Mouse (Mus musculus) bone marrow, adult 2 months (tissue): ENCODE data around the gene Krt14. TPM values are rescaled to one million over a fixed set of nuclear protein-coding genes. Genes with fewer than 3 reads are reported as not detected.
"Not testable (repeated sequence)": the region's sequence is repeated elsewhere in the genome, so short reads cannot be mapped to it uniquely, and the experiment has no call there.

Experiments
- H3K27ac ChIP-seq: fragments of 200-500 bp; 2 replicates; pipeline ENCODE4 v1.5.1; 2012; ENCODE audit warnings: low read depth, mild to moderate bottlenecking, control low read depth, inconsistent platforms, low read length; ENCODE audit not compliant: control insufficient read depth, poor library complexity, insufficient read depth
- H3K4me1 ChIP-seq: fragments of 200-500 bp; 2 replicates; pipeline ENCODE4 v1.6.1; 2011; ENCODE audit warnings: low read length; ENCODE audit not compliant: control insufficient read depth, insufficient read depth
- H3K4me3 ChIP-seq: fragments of 200-500 bp; replicated peaks from 2 replicates; pipeline ENCODE3; 2011; ENCODE audit warnings: mild to moderate bottlenecking, low read depth, low read length, control low read depth; ENCODE audit not compliant: control insufficient read depth
- CTCF ChIP-seq: fragments of 200-500 bp; IDR thresholded peaks from 2 replicates; pipeline ENCODE4 v1.5.1; 2011; ENCODE audit warnings: low read length, control low read depth; ENCODE audit not compliant: control insufficient read depth, insufficient read depth
- POLR2A ChIP-seq: fragments of 200-500 bp; IDR thresholded peaks from 2 replicates; pipeline ENCODE4 v1.6.1; 2011; ENCODE audit warnings: low read depth, mild to moderate bottlenecking, control low read depth, low read length, borderline replicate concordance; ENCODE audit not compliant: control insufficient read depth
- WGBS: fragments of 180-500 bp; shearing (Covaris S2); methylation state at CpG from one replicate; pipeline ENCODE4 v1.1.7; 2018; 5-methylcytosine and 5-hydroxymethylcytosine counted together
- polyA plus RNA-seq: library from polyadenylated mRNA; stranded (reverse); fragments of >200 nt; gene quantifications from 2 replicates; pipeline ENCODE4 v1.2.4, GENCODE M21; 2011; ENCODE audit warnings: low replicate concordance; ENCODE audit not compliant: missing spikeins, insufficient read depth, insufficient read length

The Krt14 gene
- not detected in 2 replicates for polyA plus RNA-seq

DNA sequence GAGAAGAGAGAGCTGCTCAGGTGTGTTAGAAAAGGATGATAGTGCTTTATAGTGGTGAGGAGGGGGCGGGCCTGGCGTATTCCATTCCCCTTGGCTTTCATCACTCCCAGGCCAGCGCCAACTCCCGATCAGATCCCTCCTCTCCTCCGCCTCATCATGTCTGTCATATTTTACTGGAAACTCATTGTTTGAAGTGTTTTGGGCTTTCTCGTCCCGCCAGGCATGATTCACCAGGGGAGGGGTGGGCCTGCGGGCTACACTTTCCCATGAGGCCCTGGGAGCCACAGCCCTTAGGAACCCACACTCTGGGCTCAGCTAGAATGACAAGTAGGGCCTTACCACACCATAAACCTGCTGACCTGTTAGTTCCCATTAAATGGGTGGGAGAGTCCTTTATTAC is at the start of gene Krt14:
Gene Krt14 (minus strand): TSS at position 51 of the 400 bp plus-strand sequence.
- no peak for TF ChIP-seq POLR2A
- TF ChIP-seq CTCF: no peak
- H3K4me3 ChIP-seq: no peak within 1 kb of the TSS
- WGBS: 83% methylated on average over 8 of the region's 8 CpGs
- H3K4me1 ChIP-seq: no peaks in the 10 kb centered on the region; the same call in 1 of the 2 replicates
- H3K27ac ChIP-seq: no peak within 1 kb of the TSS

DNA sequence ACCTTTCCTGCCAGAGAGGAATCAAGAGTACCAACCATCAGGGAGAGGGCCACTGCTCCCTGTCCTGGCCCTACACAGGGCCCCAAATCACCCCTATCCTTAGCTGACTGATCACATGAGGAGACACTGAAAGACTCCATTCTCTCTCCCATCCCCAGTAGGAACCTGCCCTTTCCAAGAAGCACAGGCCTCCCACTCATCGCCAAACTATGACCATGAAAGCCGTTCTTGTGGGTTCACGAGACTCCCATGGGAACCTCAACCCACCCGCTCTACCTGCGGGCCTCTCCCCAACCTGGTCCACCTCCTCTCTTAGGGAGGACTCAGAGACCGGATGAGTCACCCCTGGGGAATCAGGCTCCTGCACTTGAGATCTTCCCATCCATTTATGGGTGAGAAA is 48.2 kb upstream of the Krt14 start:
- WGBS: 86% methylated on average over 6 of the region's 6 CpGs
- TF ChIP-seq CTCF: no peak
- no peak for TF ChIP-seq POLR2A
- no peak overlapping the region for H3K4me3 ChIP-seq
- H3K27ac ChIP-seq: no peak overlapping the region
- no peaks in the 10 kb centered on the region for H3K4me1 ChIP-seq

DNA sequence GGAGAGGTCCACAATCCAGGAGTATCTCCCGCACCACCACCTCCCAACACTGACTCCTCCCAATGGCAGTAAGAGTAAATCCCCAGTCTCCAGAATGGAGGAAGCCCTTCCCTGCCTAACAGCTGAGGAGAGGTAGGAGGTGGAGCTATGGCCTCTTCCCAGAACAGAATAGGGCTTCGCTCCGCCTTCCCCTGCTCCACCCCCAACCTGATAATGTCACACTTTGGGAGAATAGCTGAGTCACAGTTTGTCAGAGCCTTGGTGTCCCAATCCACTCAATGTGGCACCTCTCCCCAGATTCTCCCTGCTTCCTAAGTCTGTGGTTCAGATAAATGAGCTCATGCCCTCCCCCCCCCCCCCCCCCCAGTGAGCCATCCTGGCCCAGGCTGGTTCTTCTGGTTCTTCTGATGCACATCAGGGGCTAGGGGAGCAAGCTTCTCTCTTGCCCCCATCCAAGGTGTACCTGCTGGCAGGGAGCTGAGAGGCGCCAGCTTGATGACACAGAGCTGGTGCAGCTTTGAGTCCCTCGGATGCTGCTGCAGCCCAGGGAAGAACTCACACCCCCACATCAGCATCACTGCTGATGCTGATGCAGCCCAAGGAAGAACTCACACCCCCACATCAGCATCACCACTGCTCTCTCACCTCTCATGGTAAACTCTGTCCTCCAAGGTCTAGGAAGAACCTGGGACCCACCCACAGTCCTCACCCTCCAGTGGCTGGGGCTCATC is 47.2 kb upstream of the Krt14 start:
- no peak overlapping the region for H3K4me3 ChIP-seq
- 64% methylated on average over 5 of the region's 5 CpGs for WGBS
- no peak overlapping the region for H3K27ac ChIP-seq
- TF ChIP-seq POLR2A (no peak), CTCF (no peak)
- no peaks in the 10 kb centered on the region for H3K4me1 ChIP-seq

DNA sequence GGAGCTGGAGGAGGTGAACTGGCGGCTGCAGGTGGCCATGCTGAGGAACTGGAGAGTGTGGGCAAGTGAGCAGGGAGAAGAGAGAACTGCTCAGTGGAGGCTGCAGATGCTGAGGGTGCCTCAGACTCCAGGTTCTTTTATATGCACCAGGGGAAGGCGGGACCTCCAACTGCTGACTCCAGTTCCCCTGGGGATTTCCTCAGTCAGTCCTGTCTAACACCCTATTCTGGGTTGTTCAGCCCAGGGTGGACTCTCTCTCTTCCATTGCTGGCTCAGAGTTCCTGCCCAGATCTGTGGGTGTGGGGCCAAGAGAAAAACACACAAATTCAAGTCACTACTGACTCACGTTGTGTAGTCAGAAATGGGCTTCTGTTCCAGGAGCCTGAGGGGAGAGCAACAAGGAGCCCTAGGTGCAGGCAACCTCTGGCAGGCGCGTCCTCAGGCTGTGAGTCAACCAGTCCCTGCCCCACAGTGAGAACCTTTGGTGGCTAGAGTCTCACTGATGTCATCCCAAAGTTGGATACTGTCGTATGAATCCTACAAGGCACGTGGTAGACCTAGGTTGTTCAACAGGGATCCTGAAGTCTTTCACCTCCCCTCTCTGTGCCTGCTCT is 41.6 kb upstream of the Krt14 start, which contains the start of gene Krt16:
Gene Krt16 (minus strand): TSS at position 51 of the 614 bp plus-strand sequence.
- TF ChIP-seq CTCF (no peak), POLR2A (no peak)
- Histone ChIP-seq H3K4me3 (no peak within 1 kb of the TSS), H3K4me1 (no peaks in the 10 kb centered on the region), H3K27ac (no peak within 1 kb of the TSS)
- WGBS: 71% methylated on average over 7 of the region's 7 CpGs

DNA sequence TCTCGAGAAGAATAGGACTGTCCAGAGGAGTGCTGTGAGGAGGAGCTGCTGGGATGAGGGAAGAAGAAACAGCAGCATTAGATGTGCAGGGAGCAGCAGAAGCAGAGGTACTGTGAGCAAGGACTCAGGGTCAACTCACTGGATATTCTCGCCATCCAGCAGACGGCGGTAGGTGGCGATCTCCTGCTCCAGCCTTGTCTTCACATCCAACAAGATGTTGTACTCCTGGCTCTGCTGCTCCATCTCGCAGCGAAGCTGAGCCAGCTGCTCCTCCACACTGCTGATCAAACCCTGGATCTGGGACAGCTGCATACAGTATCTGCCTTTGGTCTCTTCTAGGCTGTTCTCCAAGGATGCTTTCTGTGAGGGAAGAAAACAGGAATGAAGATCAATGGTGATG is 39.1 kb upstream of the Krt14 start:
- not testable (repeated sequence) for H3K4me1 ChIP-seq, H3K27ac ChIP-seq, H3K4me3 ChIP-seq
- 60% methylated on average over 7 of the region's 7 CpGs for WGBS

DNA sequence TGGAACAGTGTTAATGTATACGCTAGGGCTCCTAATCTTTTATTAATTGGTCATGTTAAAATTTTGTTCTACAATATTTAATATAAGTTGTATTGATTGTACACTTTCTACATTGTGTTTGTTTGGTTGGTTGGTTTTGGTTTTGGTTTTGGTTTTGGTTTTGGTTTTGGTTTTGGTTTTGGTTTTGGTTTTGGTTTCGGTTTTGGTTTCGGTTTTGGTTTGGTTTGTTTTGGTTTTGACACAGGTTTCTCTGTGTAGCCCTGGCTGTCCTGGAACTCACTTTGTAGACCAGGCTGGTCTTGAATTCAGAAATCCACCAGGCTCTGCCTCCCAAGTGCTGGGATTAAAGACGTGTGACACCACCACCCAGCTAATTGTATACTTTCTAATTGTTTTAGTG is 32.9 kb upstream of the Krt14 start:
- not testable (repeated sequence) for H3K4me3 ChIP-seq, H3K4me1 ChIP-seq
- WGBS: 84% methylated on average over 4 of the region's 4 CpGs

DNA sequence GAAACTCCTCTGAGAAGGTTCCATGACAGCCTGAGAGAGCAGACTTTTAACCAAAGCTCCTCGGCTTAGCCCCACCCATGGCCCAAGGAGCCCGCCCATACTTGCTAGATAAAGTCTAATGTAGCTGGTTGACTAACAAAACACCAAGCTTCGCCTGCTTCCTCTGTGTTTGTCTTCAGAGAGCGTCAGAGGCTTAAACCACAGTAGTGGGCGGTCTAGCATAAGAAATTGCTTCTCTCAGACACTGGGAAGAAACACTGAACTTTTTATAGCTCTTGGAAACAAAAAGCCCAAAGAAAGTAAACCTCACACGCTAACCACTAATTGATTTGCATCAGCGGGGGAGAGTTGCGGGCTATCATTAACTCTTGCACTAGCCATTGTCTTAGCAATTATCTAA is 14.4 kb upstream of the Krt14 start:
- H3K4me1 ChIP-seq: no peaks in the 10 kb centered on the region
- H3K27ac ChIP-seq: no peak overlapping the region
- TF ChIP-seq POLR2A: no peak
- no peak for TF ChIP-seq CTCF
- H3K4me3 ChIP-seq: no peak overlapping the region
- 60% methylated on average over 8 of the region's 8 CpGs for WGBS

More for the DNA sequence above, 32.9 kb upstream of the Krt14 start:
- H3K27ac ChIP-seq: not testable (repeated sequence)

DNA sequence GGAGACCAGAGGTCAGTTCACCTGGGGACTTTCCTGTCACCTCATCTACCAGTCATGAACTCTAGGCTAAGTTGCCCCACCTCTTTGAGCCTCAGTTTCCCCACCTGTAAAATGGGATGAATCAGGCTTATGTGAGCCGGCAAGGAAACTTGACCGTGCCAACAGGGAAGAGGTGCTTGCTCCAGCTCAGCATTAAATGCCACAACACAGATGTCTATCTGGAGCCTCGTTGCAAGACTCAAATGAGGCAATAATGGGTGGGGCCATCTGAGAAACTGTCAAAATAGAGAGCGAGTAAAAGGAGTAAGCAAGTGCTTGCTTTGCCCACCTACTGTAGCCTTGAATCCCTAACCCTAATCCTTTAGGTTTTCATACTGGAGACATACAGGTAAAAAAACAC is 12.0 kb upstream of the Krt14 start:
- no peak for TF ChIP-seq POLR2A
- TF ChIP-seq CTCF: no peak
- Histone ChIP-seq H3K27ac (no peak overlapping the region), H3K4me1 (no peaks in the 10 kb centered on the region), H3K4me3 (no peak overlapping the region)
- WGBS: 55% methylated on average over 4 of the region's 4 CpGs

DNA sequence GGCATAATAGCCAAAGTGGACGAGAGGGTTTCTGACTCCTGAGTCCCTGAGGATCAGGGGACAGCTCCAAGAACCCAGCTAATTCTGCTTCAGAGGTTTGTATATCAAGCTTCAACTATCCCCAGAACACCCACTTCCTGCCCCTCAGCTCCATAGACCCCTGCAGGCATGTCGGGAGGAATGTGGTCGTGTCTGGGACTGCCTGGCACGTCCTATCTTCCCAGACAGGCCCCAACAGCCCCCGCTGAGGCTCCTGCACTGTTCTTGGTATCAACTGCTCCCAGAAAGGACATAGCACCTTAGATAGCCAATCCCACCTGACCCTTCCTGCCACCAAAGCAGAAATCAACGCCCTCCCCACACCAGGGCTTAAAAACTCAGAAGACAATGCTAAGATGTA is 1.2 kb upstream of the Krt14 start:
- no peak overlapping the region for H3K27ac ChIP-seq
- H3K4me1 ChIP-seq: no peaks in the 10 kb centered on the region
- WGBS: 38% methylated on average over 6 of the region's 6 CpGs
- no peak for TF ChIP-seq POLR2A
- no peak for TF ChIP-seq CTCF
- H3K4me3 ChIP-seq: no peak overlapping the region
